Mouse (Mus musculus): ENCODE results near the gene Adssl1.

DNA sequence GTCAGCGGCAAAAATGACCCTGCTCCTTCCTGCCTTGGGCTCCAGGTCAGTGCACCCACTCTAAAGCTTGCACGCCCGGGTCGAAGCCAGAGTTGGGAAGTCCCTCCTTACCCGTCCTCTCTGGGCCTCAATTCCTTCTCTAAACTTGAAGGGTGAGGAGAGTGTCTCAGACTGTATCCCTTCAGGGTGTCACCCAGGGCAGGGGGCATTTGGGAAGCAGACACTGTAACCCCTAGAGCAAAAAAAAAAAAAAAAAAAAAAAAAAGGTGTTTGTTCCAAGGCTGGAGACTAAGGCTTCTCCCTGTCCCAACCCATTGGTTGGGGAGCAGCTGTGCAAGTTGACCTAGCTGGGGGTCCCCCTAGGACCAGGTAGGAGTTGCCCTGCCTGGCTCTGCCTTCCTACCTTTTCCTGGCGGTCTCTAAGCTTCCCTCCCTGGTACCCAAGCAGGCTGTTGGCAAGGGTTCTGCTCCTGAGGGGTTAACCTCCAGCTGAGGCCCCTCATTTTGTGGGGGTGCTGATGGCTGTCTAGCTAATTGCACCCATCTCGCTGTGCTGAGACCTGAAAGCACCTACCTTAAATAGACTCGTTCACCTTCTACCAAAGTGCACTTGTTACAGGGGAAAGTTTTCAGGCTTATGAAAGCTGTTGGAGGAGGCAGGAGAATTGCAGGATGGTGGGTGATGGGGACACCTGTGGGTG, 30.2 kb upstream of the Adssl1 start:
- TF ChIP-seq CTCF (IDR thresholded peaks at IDR 0.05; ENCODE audit: low read depth) (no peak), EP300 (optimal IDR thresholded peaks at IDR 0.05) (no peak)
